Mouse (Mus musculus) lung, postnatal 0 days (tissue): ENCODE results near the gene Ghitm.

Experiments used
- CTCF ChIP-seq: IDR thresholded peaks from 2 replicates; pipeline ENCODE4 v1.5.1; 2016; ENCODE audit warnings: antibody characterized with exemption, mild to moderate bottlenecking
- EP300 ChIP-seq: IDR thresholded peaks from 2 replicates; pipeline ENCODE4 v1.6.1; 2016; ENCODE audit warnings: antibody characterized with exemption, mild to moderate bottlenecking, control low read depth

- TF ChIP-seq EP300 (no peak), CTCF (peak; percentile 78)
These were observed 7.4 kb downstream of the Ghitm start for GRCm38 (mm10) chr14:37127652-37128051.
